Mouse (Mus musculus) frontal cortex, postnatal 25 days (tissue): ENCODE results near the gene Stap2.

Experiments used
- DNase-seq, 2 experiments: peaks; one replicate each; pipeline ENCODE4 v3.0.0; 2022; ENCODE audit warnings: low spot score in 2 of 2

Stap2 gene

GRCm38 (mm10) chr17:56005415-56006061 is at the start of gene Stap2, which contains the start of gene Mpnd:
Stap2 (minus strand) TSS chr17:56005584.
Mpnd (plus strand) TSS chr17:56005711.
- DNase-seq, result no peak

- no peak for DNase-seq
These were observed 49.6 kb upstream of the Stap2 start for GRCm38 (mm10) chr17:56054938-56055337.

GRCm38 (mm10) chr17:56051369-56051768 is 46.0 kb upstream of the Stap2 start:
- DNase-seq, result no peak

- no peak for DNase-seq
These were observed 35.4 kb upstream of the Stap2 start for GRCm38 (mm10) chr17:56040857-56041163.

GRCm38 (mm10) chr17:56040030-56040856 is 34.9 kb upstream of the Stap2 start, which contains the start of gene Chaf1a:
Chaf1a (plus strand) TSS chr17:56040439.
- peak; percentile 89 to 91 for DNase-seq

- no peak for DNase-seq
These were observed 34.0 kb upstream of the Stap2 start for GRCm38 (mm10) chr17:56039345-56039744.

- DNase-seq, result no peak
These were observed 33.3 kb upstream of the Stap2 start for GRCm38 (mm10) chr17:56038583-56039261.

- DNase-seq, result no peak
These were observed 31.5 kb upstream of the Stap2 start for GRCm38 (mm10) chr17:56036901-56037287.

- peak; percentile 98 to 100 for DNase-seq
These were observed 31.0 kb upstream of the Stap2 start, which contains the start of gene Sh3gl1 for GRCm38 (mm10) chr17:56036176-56036900. Sh3gl1 (minus strand) TSS chr17:56036635.

- no peak for DNase-seq
These were observed 29.8 kb upstream of the Stap2 start for GRCm38 (mm10) chr17:56035216-56035615.

GRCm38 (mm10) chr17:56034726-56035100 is 29.3 kb upstream of the Stap2 start:
- DNase-seq, result no peak

- no peak for DNase-seq
These were observed 28.8 kb upstream of the Stap2 start for GRCm38 (mm10) chr17:56034040-56034725.

- DNase-seq, result no peak
These were observed 27.4 kb upstream of the Stap2 start for GRCm38 (mm10) chr17:56032831-56033230.

- DNase-seq, result no peak
These were observed 26.8 kb upstream of the Stap2 start for GRCm38 (mm10) chr17:56032127-56032733.

GRCm38 (mm10) chr17:56031431-56031830 is 26.0 kb upstream of the Stap2 start:
- DNase-seq, result no peak

- DNase-seq, result no peak
These were observed 25.5 kb upstream of the Stap2 start for GRCm38 (mm10) chr17:56030919-56031318.

GRCm38 (mm10) chr17:56030238-56030870 is 25.0 kb upstream of the Stap2 start:
- DNase-seq, result no peak

GRCm38 (mm10) chr17:56027801-56028441 is 22.5 kb upstream of the Stap2 start:
- DNase-seq, result no peak

- DNase-seq, result no peak
These were observed 21.5 kb upstream of the Stap2 start for GRCm38 (mm10) chr17:56026881-56027280.

GRCm38 (mm10) chr17:56026303-56026702 is 20.9 kb upstream of the Stap2 start:
- DNase-seq, result no peak
